Mouse (Mus musculus): ENCODE measurements around the gene Col5a3.

DNA sequence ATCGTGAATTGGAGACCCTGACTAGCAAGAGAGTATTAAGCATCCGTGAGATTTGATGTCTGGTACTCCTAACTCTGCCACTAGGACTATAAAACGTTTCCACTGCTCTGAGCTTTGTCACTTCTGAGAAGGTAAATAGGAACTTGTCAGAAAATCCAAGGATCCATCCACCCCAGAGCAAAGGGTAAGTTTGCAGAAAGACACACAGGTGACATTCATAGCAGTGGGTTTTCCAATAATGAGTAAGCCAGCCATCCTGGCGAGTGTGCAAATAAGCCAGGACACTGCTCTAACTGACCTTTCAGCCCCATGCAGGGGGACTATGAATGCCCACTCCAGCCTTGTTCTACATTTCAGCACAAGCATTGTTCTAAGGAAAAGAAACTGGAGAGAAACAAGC, 83.1 kb downstream of the Col5a3 start:
- TF ChIP-seq CTCF (IDR thresholded peaks at IDR 0.05; ENCODE audit: extremely low read depth, insufficient read depth, insufficient read length, insufficient replicate concordance) = no peak
- no peak for TF ChIP-seq POLR2A (IDR thresholded peaks at IDR 0.05; ENCODE audit: low read depth, low read length)
